Mouse (Mus musculus) liver, embryonic 11.5 days (tissue): ENCODE data around the gene Vmn1r158. TPM values are rescaled to one million over a fixed set of nuclear protein-coding genes. Genes with fewer than 3 reads are reported as not detected.
"Not testable (repeated sequence)": the region's sequence is repeated elsewhere in the genome, so short reads cannot be mapped to it uniquely, and the experiment has no call there.

Experiments used
- ATAC-seq: fragments of 200-750 bp; cut with Nextera tagmentation; replicated peaks from 2 replicates; pipeline ENCODE4 v1.8.0; 2017; ENCODE audit warnings: moderate number of reproducible peaks, mild to moderate bottlenecking, moderate TSS enrichment, moderate library complexity; ENCODE audit not compliant: low FRiP score
- DNase-seq: peaks from one replicate; pipeline ENCODE4 v3.0.0-alpha.2; 2017; ENCODE audit warnings: low spot score
- H3K27ac ChIP-seq: fragments of 300-500 bp; sonication (generic); 2 replicates; pipeline ENCODE4 v1.5.1; 2014; ENCODE audit warnings: mild to moderate bottlenecking, low read depth, low read length, control low read depth
- H3K27me3 ChIP-seq: fragments of 300-500 bp; sonication (generic); replicated peaks from 2 replicates; pipeline ENCODE4 v1.6.1; 2014; ENCODE audit warnings: low read length, mixed read lengths; ENCODE audit not compliant: control insufficient read depth, insufficient read depth
- H3K36me3 ChIP-seq: fragments of 300-500 bp; sonication (generic); 2 replicates; pipeline ENCODE4 v1.6.1; 2014; ENCODE audit warnings: mild to moderate bottlenecking, low read length, moderate library complexity, mixed read lengths; ENCODE audit not compliant: control insufficient read depth, insufficient read depth
- H3K4me1 ChIP-seq: fragments of 300-500 bp; sonication (generic); replicated peaks from 2 replicates; pipeline ENCODE4 v1.6.1; 2014; ENCODE audit warnings: low read length, mixed read lengths; ENCODE audit not compliant: control insufficient read depth, insufficient read depth
- H3K4me2 ChIP-seq: fragments of 300-500 bp; sonication (generic); 2 replicates; pipeline ENCODE4 v1.6.1; 2014; ENCODE audit warnings: mild to moderate bottlenecking, control low read depth, moderate library complexity
- H3K4me3 ChIP-seq: fragments of 300-500 bp; sonication (generic); 2 replicates; pipeline ENCODE4 v1.5.1; 2014; ENCODE audit warnings: low read depth, low read length, control low read depth
- H3K9ac ChIP-seq: fragments of 300-500 bp; sonication (generic); 2 replicates; pipeline ENCODE4 v1.6.1; 2014; ENCODE audit warnings: low read depth, low read length, control low read depth
- H3K9me3 ChIP-seq: fragments of 300-500 bp; sonication (generic); 2 replicates; pipeline ENCODE4 v1.6.1; 2016; ENCODE audit warnings: low read length, inconsistent platforms, mixed read lengths; ENCODE audit not compliant: control insufficient read depth
- WGBS: fragments of 180-500 bp; shearing (Covaris S2); extraction: QIAGEN DNeasy Blood & Tissue Kit; methylation state at CpG from one replicate; pipeline ENCODE4 v1.1.7; 2014; 5-methylcytosine and 5-hydroxymethylcytosine counted together
- polyA plus RNA-seq: library from polyadenylated mRNA; unstranded; fragments of >200 nt; fragmentation: Nextera tagmentation; extraction: Ambion mirVana; gene quantifications from 2 replicates; pipeline ENCODE4 v1.2.1, GENCODE M21; 2014

Gene Vmn1r158
- not detected in 2 replicates for polyA plus RNA-seq

DNA sequence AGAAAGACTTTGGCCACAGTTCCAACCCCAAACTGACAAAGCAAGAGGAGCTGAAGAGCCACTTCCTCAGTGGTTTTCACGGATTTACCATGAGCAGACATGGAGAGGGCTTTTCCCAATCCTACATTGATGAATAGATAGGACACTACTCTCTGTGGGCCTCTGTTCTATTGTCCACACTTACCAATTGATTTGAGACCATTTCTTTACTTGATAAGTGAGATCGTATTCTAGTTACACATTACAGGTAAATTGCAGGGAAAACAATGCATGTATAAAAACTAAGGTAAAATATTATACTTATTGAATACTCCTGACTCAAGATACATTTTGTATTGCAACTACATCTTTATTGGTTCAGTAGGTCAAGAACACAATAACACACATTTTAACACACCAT, at the start of gene Vmn1r158:
Gene Vmn1r158, minus strand, starts transcription at position 101 of the 400 bp plus-strand sequence.
- not testable (repeated sequence) for H3K9ac ChIP-seq, H3K9me3 ChIP-seq, H3K27me3 ChIP-seq, DNase-seq, H3K4me3 ChIP-seq, H3K4me2 ChIP-seq, ATAC-seq, H3K27ac ChIP-seq, H3K4me1 ChIP-seq, H3K36me3 ChIP-seq
- 48% methylated on average over 2 of the region's 2 CpGs for WGBS

DNA sequence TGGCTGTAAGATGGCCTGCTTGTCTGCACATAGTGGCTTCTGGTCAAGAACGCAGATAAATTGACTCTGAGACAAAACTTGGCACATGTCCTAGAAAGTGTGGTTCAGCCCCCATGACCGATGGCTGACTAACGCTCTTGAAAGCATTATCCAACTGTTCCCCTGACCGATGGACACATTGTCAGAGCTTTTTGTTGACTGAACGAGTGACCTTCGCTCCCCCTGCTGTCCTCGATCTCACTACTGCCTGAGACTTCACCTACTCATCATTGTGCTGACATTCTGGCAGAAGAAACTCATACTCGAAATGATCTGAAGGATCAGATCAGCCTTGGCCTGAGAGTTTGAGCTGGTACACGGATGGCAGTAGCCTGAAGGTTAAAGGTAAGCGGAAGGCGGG, 14.6 kb downstream of the Vmn1r158 start:
- H3K27me3 ChIP-seq, H3K9me3 ChIP-seq, H3K36me3 ChIP-seq, H3K4me3 ChIP-seq, H3K9ac ChIP-seq, ATAC-seq, DNase-seq, H3K27ac ChIP-seq, H3K4me2 ChIP-seq, H3K4me1 ChIP-seq: not testable (repeated sequence)
- 83% methylated on average over 6 of the region's 11 CpGs for WGBS

GRCm38 (mm10) chr7:22761397-22761796, 29.2 kb downstream of the Vmn1r158 start, which contains the start of gene Vmn1r157:
TSS of gene Vmn1r157 (plus strand) at chr7:22761697.
- not testable (repeated sequence) for H3K4me3 ChIP-seq, H3K27me3 ChIP-seq

More at GRCm38 (mm10) chr7:22761397-22761796, 29.2 kb downstream of the Vmn1r158 start, which contains the start of gene Vmn1r157:
- H3K36me3 ChIP-seq, H3K4me1 ChIP-seq, DNase-seq, H3K9ac ChIP-seq, H3K27ac ChIP-seq, ATAC-seq, H3K9me3 ChIP-seq, H3K4me2 ChIP-seq: not testable (repeated sequence)
- 28% methylated on average over 2 of the region's 3 CpGs for WGBS

Other genes with a start within 250 kb of the Vmn1r158 start
- gene Gm4201, start 225.4 kb downstream of the Vmn1r158 start, polyA plus RNA-seq: not detected in 2 replicates
- not detected in 2 replicates for gene Gm4565, start 202.7 kb downstream of the Vmn1r158 start, polyA plus RNA-seq
- gene Vmn1r155, start 132.8 kb downstream of the Vmn1r158 start, polyA plus RNA-seq: not detected in 2 replicates
- not detected in 2 replicates for gene Gm8693, start 98.5 kb downstream of the Vmn1r158 start, polyA plus RNA-seq
- gene Gm4567, start 71.1 kb downstream of the Vmn1r158 start, polyA plus RNA-seq: not detected in 2 replicates
- not detected in 2 replicates for gene Vmn1r157, start 29.1 kb downstream of the Vmn1r158 start, polyA plus RNA-seq
- not detected in 2 replicates for gene Vmn1r159, start 52.8 kb upstream of the Vmn1r158 start, polyA plus RNA-seq
- not detected in 2 replicates for gene Vmn1r160, start 80.4 kb upstream of the Vmn1r158 start, polyA plus RNA-seq
- gene Gm4214, start 193.9 kb upstream of the Vmn1r158 start, polyA plus RNA-seq: not detected in 2 replicates
- not detected in 2 replicates for gene Gm4216, start 229.1 kb upstream of the Vmn1r158 start, polyA plus RNA-seq